Mouse (Mus musculus): ENCODE measurements around the gene Tbx21.

GRCm38 (mm10) chr11:97112519-97113125, 2.5 kb downstream of the Tbx21 start:
- TF ChIP-seq POLR2A (IDR thresholded peaks at IDR 0.05; ENCODE audit: insufficient read depth, low read length) (no peak), CTCF (IDR thresholded peaks at IDR 0.05; ENCODE audit: low read depth, low read length) (no peak)
